Mouse (Mus musculus) gastrocnemius, postnatal 14 days (tissue): ENCODE measurements at regions not wholly inside any gene's neighbourhood (a gene's known extent, or its start where the extent isn't known, plus 50 kb on each side); places are given as distances from the start of the nearest gene placed in this dataset.

Experiments
- DNase-seq: peaks from one replicate; pipeline ENCODE4 v3.0.0; 2021; ENCODE audit warnings: mixed read lengths
- intact Hi-C: fragments of 180-260 bp; cut with DNase I; formaldehyde crosslinking; loops from one replicate; pipeline ENCODE4 v1.15.1; 2025; ENCODE audit warnings: low total_unique reads

DNA sequence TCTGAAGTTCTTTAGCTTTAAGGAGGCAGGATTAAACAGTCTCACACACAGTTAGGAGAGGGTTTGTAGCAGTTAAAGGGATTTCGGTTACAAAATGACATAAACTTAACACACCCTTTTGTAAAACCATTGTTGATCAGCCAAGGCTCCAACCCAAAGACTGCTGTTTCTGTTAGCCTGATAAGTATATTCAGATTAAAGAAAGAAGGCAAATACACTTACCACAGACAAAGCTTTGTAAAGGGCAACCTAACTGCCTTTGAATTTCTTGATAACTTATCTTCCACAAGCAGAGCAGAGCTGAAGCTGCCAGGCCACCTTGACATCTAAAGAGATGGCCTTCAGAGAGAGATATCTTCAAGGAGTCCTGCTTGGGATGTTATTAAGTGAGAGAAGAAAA, 229.9 kb upstream of the Trib2 start:
- intact Hi-C loops = no loop called here
- no peak for DNase-seq

- no peak for DNase-seq
- intact Hi-C loops = no loop called here
Measured at GRCm38 (mm10) chr12:16045791-16046494, 229.2 kb upstream of the Trib2 start.

- intact Hi-C loops = no loop called here
- DNase-seq = no peak
Measured at GRCm38 (mm10) chr12:16043466-16044214, 226.9 kb upstream of the Trib2 start.

DNA sequence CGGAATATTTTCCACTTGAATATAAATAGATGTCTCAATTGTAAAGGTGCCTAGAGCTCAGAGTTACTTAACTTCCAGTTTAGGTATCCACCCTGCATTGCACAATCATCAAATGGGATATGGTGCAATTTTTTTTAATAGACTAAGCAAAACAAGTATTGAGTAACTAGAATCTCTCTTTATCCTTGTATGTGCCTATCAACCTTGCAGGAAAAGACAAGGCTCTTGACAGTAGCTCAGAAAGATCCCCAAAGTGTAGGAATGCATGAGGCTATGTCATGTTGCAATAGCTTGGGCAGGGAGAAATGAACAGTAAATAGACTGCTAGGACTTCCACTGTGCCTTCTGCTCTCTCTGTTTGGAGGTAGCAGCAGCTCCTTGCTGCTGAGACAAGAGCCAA, 225.6 kb upstream of the Trib2 start:
- intact Hi-C loops = no loop called here
- no peak for DNase-seq

GRCm38 (mm10) chr12:16041129-16041528, 224.4 kb upstream of the Trib2 start:
- no peak for DNase-seq
- intact Hi-C loops = no loop called here

DNA sequence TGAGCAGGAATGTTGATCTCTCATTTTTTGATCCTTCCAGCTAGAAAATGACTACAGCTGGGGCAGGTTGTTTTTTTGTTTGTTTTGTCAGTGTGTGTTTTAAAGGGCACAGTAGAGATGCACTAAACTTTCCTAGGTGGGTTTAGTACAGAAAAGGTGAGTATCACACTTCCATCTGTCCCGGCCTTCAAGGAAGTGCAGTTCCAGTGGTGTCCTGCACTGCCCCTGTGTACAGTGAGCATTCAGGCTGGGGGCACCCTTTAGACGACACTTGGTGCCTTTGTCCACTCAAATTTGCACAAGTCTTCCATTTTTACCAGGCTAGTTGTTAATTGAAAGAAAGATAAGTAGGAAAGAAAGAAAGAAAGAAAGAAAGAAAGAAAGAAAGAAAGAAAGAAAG, 218.8 kb upstream of the Trib2 start:
- intact Hi-C loops = no loop called here
- no peak for DNase-seq

GRCm38 (mm10) chr12:16034691-16035515, 218.2 kb upstream of the Trib2 start:
- intact Hi-C loops = no loop called here
- DNase-seq = no peak

- no peak for DNase-seq
- intact Hi-C loops = no loop called here
Measured at GRCm38 (mm10) chr12:16026654-16027053, 209.9 kb upstream of the Trib2 start.

DNA sequence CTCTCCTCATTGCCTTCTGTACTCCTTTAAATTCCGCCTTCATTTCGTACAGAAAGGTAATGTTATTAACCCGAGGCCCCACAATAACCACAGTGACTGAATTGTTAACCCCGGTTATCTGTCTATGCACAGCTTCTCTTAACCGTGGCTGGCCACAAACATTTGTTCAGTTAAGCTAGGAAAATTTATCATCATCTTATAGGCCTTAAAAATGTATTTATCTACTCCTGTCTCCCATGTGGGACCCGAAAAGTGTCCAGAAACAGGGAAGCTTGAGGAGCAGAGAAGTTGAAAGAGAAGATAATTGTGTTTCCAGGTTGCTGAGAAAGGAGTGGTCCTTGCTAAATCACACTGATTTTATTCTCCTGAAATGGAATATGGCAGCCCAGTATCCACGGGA, 206.6 kb upstream of the Trib2 start:
- intact Hi-C loops = no loop called here
- no peak for DNase-seq

- peak; percentile 20 for DNase-seq
- intact Hi-C loops = no loop called here
Measured at GRCm38 (mm10) chr12:16021202-16021821, 204.6 kb upstream of the Trib2 start.

- intact Hi-C loops = no loop called here
Measured at GRCm38 (mm10) chr12:16018237-16018636, 201.5 kb upstream of the Trib2 start.

DNA sequence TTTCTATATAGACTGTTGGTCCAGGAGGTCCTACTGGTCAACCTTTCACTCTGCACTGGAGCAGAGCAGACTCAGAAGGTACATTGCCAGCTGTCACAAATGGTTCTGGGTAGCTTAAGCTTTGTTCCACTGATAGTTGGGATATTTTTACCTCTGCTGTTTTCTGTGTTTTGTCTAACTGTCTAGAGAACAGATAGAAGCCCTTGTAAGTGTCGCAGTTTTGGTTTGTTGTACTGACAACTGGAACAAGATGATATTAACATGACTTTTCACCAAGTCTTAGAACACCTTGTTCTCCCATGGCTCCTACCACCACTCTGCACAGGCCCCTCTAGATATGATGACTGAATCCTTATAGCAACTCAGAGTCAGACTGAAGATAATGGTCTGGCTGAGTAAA, 199.9 kb upstream of the Trib2 start:
- no peak for DNase-seq
- intact Hi-C loops = no loop called here

More at GRCm38 (mm10) chr12:16018237-16018636, 201.5 kb upstream of the Trib2 start:
- no peak for DNase-seq

DNA sequence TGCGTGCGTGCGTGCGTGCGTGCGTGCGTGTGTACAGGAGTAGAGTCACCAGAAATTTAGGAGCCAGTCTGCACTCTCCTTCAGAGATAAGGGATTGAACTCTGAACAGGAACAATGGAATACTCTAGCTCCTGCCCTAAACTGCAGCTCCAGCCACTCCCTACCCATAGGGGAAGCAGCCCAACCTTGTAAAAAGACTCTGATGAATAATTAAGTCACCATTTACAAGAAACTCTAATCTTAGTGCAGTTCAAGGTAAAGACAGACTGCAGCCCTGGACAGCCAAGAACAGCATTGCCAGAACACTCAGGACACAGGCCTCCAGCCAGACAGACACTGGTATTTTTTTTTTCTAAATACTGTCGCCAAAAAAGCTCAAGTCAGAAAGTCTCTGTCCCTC, 198.9 kb upstream of the Trib2 start:
- intact Hi-C loops = no loop called here
- DNase-seq = no peak

- DNase-seq = no peak
- intact Hi-C loops = no loop called here
Measured at GRCm38 (mm10) chr12:16014679-16015078, 198.0 kb upstream of the Trib2 start.

- intact Hi-C loops = no loop called here
- DNase-seq = no peak
Measured at GRCm38 (mm10) chr12:16013861-16014630, 197.3 kb upstream of the Trib2 start.

DNA sequence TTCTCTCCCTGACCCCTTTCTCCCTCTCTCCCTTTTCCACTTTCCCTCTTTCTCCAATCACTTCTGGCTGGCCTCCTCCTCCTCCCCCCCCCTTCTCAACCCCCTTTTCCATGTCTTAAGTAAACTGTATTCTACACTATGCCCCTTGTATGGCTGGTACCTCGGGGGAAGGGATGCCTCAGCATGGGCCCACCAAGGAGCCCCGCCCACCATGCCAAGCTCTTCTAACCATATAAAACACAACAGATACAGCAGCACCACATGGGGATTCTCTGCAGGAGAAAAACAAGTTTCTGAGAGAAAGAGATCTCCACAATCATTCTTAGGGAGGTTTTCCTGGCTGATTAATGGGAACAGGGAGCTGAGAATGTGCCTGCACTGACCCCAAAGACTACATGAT, 196.6 kb upstream of the Trib2 start:
- intact Hi-C loops = no loop called here
- no peak for DNase-seq

DNA sequence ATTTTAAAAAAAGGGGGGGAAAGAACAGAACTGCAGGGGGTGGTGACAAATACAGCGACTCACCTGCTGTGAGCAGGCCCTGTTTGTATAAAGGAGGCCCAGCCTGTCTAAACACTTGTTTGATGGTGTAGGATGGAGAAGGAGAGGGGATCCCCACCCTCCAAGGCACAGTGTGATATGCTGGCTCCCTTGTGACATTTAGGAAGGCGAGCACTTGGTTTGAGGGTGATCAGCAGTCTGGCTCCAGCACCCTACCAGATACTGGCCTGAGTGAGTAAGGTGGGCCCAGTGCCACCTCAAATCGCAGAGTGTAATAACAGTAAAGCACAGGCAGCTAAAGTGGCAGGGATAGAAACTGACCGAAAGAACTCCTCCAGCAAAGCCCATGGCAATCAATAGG, 195.4 kb upstream of the Trib2 start:
- intact Hi-C loops = no loop called here

GRCm38 (mm10) chr12:16009822-16010620, 193.3 kb upstream of the Trib2 start:
- intact Hi-C loops = no loop called here
- DNase-seq = peak; percentile 15

More for the DNA sequence above, 195.4 kb upstream of the Trib2 start:
- DNase-seq = no peak
